Mouse (Mus musculus) hindbrain, embryonic 10.5 days (tissue): ENCODE results near the gene Chst5. TPM values are rescaled to one million over a fixed set of nuclear protein-coding genes. Genes with fewer than 3 reads are reported as not detected.
A peak's percentile ranks its signal among the peaks of the same experiment; 100 is the strongest.

Experiments
- DNase-seq: peaks from one replicate; pipeline ENCODE4 v3.0.0-alpha.2; 2017; ENCODE audit warnings: low spot score
- H3K27ac ChIP-seq: fragments of 300-500 bp; sonication (generic); 2 replicates; pipeline ENCODE4 v1.5.1; 2016; ENCODE audit warnings: mild to moderate bottlenecking, moderate library complexity
- H3K27me3 ChIP-seq: fragments of 300-500 bp; sonication (generic); 2 replicates; pipeline ENCODE4 v1.6.1; 2016; ENCODE audit warnings: mild to moderate bottlenecking; ENCODE audit not compliant: poor library complexity, insufficient read depth, severe bottlenecking
- H3K36me3 ChIP-seq: fragments of 300-500 bp; sonication (generic); 2 replicates; pipeline ENCODE4 v1.6.1; 2016; ENCODE audit warnings: mild to moderate bottlenecking, moderate library complexity
- H3K4me1 ChIP-seq: fragments of 300-500 bp; sonication (generic); replicated peaks from 2 replicates; pipeline ENCODE4 v1.6.1; 2016; ENCODE audit warnings: mild to moderate bottlenecking
- H3K4me3 ChIP-seq: fragments of 300-500 bp; sonication (generic); 2 replicates; pipeline ENCODE4 v1.5.1; 2016; ENCODE audit warnings: mild to moderate bottlenecking, moderate library complexity
- H3K9me3 ChIP-seq: fragments of 300-500 bp; sonication (generic); 2 replicates; pipeline ENCODE4 v1.6.1; 2016; ENCODE audit warnings: mild to moderate bottlenecking, moderate library complexity
- WGBS: fragments of 180-500 bp; shearing (Covaris S2); methylation state at CpG from one replicate; pipeline ENCODE4 v1.1.7; 2016; 5-methylcytosine and 5-hydroxymethylcytosine counted together
- polyA plus RNA-seq: library from polyadenylated mRNA; unstranded; fragments of >200 nt; fragmentation: Nextera tagmentation; extraction: Ambion mirVana; gene quantifications from 2 replicates; pipeline ENCODE4 v1.2.1, GENCODE M21; 2016

Gene Chst5
- polyA plus RNA-seq, 1 experiment from 2014 or later, result 4.9 TPM

DNA sequence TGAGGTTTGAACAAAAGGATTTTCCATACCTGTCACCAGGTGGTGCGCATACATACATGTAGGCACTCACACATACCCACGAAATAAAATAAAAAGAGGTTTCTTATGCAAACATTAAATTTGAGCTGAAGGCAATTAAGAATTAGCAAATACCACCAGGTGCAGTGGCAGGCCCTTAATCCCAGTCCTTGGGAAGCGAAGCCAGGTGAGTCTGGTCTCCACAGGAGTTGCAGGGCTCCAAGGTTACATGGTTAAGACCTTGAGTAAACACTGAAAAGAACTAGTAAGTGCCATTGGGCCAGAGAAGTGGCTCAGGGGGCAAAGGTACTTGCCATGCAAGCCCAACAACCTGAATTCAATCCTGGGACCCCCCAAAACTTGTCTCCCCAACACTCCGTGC, 26.6 kb downstream of the Chst5 start:
- no peaks in the 10 kb centered on the region for H3K36me3 ChIP-seq
- no peak overlapping the region for H3K4me3 ChIP-seq
- H3K27me3 ChIP-seq, result peaks cover 20% of the 10 kb centered on the region
- H3K27ac ChIP-seq, result no peak overlapping the region
- no peaks in the 10 kb centered on the region for H3K4me1 ChIP-seq
- no peaks in the 10 kb centered on the region for H3K9me3 ChIP-seq
- no peak for DNase-seq
- WGBS, result 87% methylated on average over 4 of the region's 4 CpGs

- 5% methylated on average over 2 of the region's 2 CpGs for WGBS
- Histone ChIP-seq H3K27ac (no peak overlapping the region), H3K4me3 (no peak overlapping the region), H3K36me3 (no peaks in the 10 kb centered on the region), H3K4me1 (no peaks in the 10 kb centered on the region), H3K27me3 (peaks cover 1% of the 10 kb centered on the region; the same call in 1 of the 2 replicates), H3K9me3 (no peaks in the 10 kb centered on the region)
- DNase-seq, result peak; percentile 58
Measured at GRCm38 (mm10) chr8:111881591-111881990, 28.7 kb downstream of the Chst5 start.

DNA sequence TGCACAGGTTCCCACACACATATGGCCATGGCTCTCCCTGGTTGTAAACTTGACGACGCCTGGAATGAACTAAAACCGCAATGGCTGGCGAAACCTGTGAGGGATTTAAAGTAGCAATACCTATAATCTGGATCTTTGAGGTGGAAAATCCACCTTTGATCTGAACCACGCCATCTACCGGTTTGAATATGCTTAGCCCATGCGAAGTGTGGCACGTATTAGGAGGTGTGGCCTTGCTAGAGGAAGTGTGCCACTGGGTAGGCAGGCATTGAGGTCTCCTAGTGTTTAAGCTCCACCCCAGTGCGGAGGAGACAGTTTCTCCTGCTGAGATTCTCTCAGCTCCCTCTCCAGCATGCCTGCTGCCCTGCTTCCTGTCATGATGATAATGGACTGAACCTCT, 32.5 kb downstream of the Chst5 start:
- Histone ChIP-seq H3K4me3 (no peak overlapping the region), H3K36me3 (no peaks in the 10 kb centered on the region), H3K9me3 (no peaks in the 10 kb centered on the region), H3K27me3 (no peaks in the 10 kb centered on the region), H3K27ac (no peak overlapping the region), H3K4me1 (peaks cover 11% of the 10 kb centered on the region)
- no peak for DNase-seq
- 66% methylated on average over 9 of the region's 9 CpGs for WGBS

- Histone ChIP-seq H3K4me1 (peaks cover 11% of the 10 kb centered on the region), H3K36me3 (no peaks in the 10 kb centered on the region), H3K9me3 (no peaks in the 10 kb centered on the region), H3K4me3 (peak within 1 kb of the TSS; percentile 89), H3K27me3 (no peaks in the 10 kb centered on the region), H3K27ac (peak within 1 kb of the TSS; percentile 92)
- under 1% methylated on average over 53 of the region's 53 CpGs for WGBS
- DNase-seq, result peak; percentile 97
Measured at GRCm38 (mm10) chr8:111876355-111876948, 33.8 kb downstream of the Chst5 start, which contains the start of gene Tmem170. Gene Tmem170 (minus strand): TSS chr8:111876750.

- Histone ChIP-seq H3K36me3 (no peaks in the 10 kb centered on the region), H3K9me3 (no peaks in the 10 kb centered on the region), H3K4me1 (peaks cover 11% of the 10 kb centered on the region), H3K4me3 (peak overlapping the region; percentile 89), H3K27ac (peak overlapping the region; percentile 92), H3K27me3 (no peaks in the 10 kb centered on the region)
- WGBS, result 34% methylated on average over 9 of the region's 9 CpGs
- no peak for DNase-seq
Measured at GRCm38 (mm10) chr8:111875758-111876157, 34.5 kb downstream of the Chst5 start.

- Histone ChIP-seq H3K4me1 (peaks cover 11% of the 10 kb centered on the region), H3K27me3 (no peaks in the 10 kb centered on the region), H3K9me3 (no peaks in the 10 kb centered on the region), H3K36me3 (peaks cover 11% of the 10 kb centered on the region; the same call in 1 of the 2 replicates), H3K27ac (no peak overlapping the region), H3K4me3 (no peak overlapping the region)
- 84% methylated on average over 3 of the region's 3 CpGs for whole genome bisulfite sequencing
- DNase-seq, result no peak
Measured at GRCm38 (mm10) chr8:111871278-111871677, 39.0 kb downstream of the Chst5 start.

GRCm38 (mm10) chr8:111870379-111870778, 39.9 kb downstream of the Chst5 start:
- no peaks in the 10 kb centered on the region for H3K9me3 ChIP-seq
- DNase-seq, result no peak
- peaks cover 2% of the 10 kb centered on the region; the same call in 1 of the 2 replicates for H3K4me1 ChIP-seq
- 89% methylated on average over 3 of the region's 3 CpGs for WGBS
- H3K27me3 ChIP-seq, result no peaks in the 10 kb centered on the region
- H3K27ac ChIP-seq, result no peak overlapping the region
- H3K36me3 ChIP-seq, result peaks cover 19% of the 10 kb centered on the region
- H3K4me3 ChIP-seq, result no peak overlapping the region

GRCm38 (mm10) chr8:111868664-111869063, 41.6 kb downstream of the Chst5 start:
- Histone ChIP-seq H3K4me3 (no peak overlapping the region), H3K9me3 (no peaks in the 10 kb centered on the region), H3K27me3 (no peaks in the 10 kb centered on the region), H3K36me3 (peaks cover 25% of the 10 kb centered on the region), H3K27ac (no peak overlapping the region), H3K4me1 (no peaks in the 10 kb centered on the region)
- DNase-seq, result no peak
- 73% methylated on average over 2 of the region's 2 CpGs for WGBS

DNA sequence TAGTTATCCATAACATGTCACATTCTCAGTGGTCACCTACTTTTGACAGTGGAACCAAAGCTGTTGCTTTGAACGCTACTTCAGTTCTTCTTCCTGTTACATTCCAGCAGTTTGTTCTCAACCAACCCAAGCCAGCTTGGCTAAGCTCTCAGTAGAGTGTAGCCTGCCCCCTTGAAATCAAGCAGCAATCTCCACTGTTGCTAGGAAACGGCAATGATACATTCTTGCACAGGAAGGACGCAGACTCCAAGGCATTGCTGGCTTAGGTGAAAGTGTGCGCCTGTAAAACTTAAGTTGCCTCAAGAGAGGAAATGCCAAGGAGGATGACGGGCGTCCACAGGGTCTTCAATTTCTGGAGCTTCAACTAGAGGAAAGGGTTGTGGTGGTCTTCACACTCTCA, 44.4 kb downstream of the Chst5 start:
- H3K27me3 ChIP-seq, result no peaks in the 10 kb centered on the region
- no peaks in the 10 kb centered on the region for H3K9me3 ChIP-seq
- 91% methylated on average over 6 of the region's 6 CpGs for WGBS
- H3K36me3 ChIP-seq, result peaks cover 29% of the 10 kb centered on the region
- no peak overlapping the region for H3K27ac ChIP-seq
- DNase-seq, result no peak
- no peaks in the 10 kb centered on the region for H3K4me1 ChIP-seq
- H3K4me3 ChIP-seq, result no peak overlapping the region

- Histone ChIP-seq H3K9me3 (no peaks in the 10 kb centered on the region), H3K36me3 (peaks cover 29% of the 10 kb centered on the region), H3K27ac (no peak overlapping the region), H3K27me3 (no peaks in the 10 kb centered on the region), H3K4me1 (no peaks in the 10 kb centered on the region), H3K4me3 (no peak overlapping the region)
- WGBS, result 94% methylated on average over 8 of the region's 8 CpGs
- no peak for DNase-seq
Measured at GRCm38 (mm10) chr8:111865130-111865852, 45.0 kb downstream of the Chst5 start.

DNA sequence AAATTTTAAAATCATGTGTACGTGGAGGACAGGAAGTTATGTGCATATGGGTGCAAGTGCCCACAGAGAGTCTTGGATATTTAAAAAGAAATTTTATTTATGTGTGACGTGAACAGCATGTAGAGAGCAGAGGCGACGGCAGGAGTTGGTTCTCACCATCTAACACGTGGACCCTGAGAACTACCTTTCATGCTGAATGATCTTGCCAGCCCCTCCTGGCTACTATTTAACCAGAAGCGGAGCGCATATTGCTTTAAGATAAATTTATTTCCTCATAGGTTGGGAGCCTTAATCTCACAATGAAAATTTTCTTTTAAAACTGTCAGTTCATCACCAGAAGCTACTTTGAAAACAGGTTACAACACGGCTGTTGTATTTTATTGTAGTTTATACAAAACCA, 45.6 kb downstream of the Chst5 start:
- WGBS, result 93% methylated on average over 8 of the region's 8 CpGs
- Histone ChIP-seq H3K27ac (no peak overlapping the region), H3K4me3 (no peak overlapping the region), H3K27me3 (no peaks in the 10 kb centered on the region), H3K36me3 (peaks cover 27% of the 10 kb centered on the region), H3K9me3 (no peaks in the 10 kb centered on the region), H3K4me1 (no peaks in the 10 kb centered on the region)
- DNase-seq, result no peak

DNA sequence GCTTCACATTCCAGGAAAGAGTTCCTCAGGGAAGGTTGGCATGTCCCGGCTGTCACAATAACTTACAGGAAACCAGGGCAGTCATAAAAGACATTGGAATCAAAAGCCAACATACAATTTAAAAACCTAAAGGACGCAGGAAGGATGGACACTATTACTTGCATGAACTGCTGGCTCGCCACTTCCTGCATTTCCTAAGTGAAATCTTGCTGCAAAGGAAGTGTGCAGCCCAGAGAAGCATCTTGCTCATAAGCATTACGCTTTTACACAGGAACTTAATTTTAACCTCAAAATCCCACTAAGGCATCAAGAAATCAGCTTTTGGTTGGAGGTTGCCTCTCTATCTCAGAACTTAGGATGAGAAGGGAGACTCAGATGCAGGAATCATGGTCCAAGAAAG, 47.0 kb downstream of the Chst5 start:
- Histone ChIP-seq H3K36me3 (peaks cover 23% of the 10 kb centered on the region), H3K27me3 (no peaks in the 10 kb centered on the region), H3K4me1 (no peaks in the 10 kb centered on the region), H3K4me3 (no peak overlapping the region), H3K27ac (no peak overlapping the region), H3K9me3 (no peaks in the 10 kb centered on the region)
- no peak for DNase-seq
- 88% methylated on average over 4 of the region's 4 CpGs for WGBS

DNA sequence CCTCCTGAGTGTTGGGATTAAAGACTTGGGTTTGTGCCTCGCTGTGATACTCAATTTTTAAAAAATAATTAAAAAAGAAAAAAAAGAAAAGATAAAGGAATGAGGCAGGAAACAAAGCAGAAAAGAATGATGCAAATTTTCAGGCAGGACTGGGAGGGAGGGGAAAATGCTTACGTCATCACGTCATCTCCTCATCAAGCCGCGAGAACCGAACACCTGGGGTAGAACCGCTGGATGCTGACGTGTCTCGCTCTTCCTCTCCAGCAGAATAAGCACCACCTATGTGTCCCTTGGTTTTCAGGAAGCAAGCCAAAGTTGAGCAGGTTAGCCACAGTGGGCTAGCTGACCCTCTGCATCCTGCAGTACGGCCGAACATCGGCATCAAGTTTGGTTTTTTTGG, 54.3 kb downstream of the Chst5 start:
- H3K4me3 ChIP-seq, result no peak overlapping the region
- no peak for DNase-seq
- H3K4me1 ChIP-seq, result peaks cover 9% of the 10 kb centered on the region
- WGBS, result 92% methylated on average over 12 of the region's 12 CpGs
- H3K9me3 ChIP-seq, result no peaks in the 10 kb centered on the region
- 0 out of 2 replicates have a peak, but pooled peaks cover 7% of the 10 kb centered on the region for H3K36me3 ChIP-seq
- no peaks in the 10 kb centered on the region for H3K27me3 ChIP-seq
- H3K27ac ChIP-seq, result no peak overlapping the region
